Mouse (Mus musculus): ENCODE measurements around the gene Kcnh5.

The Kcnh5 gene

DNA sequence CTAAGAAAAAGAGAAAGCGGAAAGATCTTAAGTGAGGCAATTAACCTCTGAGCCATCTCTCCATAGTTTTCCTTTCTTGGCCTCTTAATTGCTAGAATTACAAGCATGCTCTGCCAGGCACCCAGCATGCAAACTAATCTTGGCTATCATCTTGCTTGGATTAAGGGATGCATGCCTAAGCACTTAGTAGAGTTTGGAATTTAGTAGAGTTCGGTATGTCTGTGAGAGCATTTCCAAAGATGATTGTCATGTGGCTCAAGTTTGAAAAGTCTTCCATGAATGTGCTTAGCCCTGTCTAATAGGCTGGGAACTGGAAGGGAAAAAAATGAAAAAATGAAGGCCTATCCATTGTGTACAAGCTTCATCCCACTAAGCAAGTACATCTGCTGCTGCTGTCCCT is 224.5 kb downstream of the Kcnh5 start:
- DNase-seq (ENCODE audit: low read depth), result no peak

DNA sequence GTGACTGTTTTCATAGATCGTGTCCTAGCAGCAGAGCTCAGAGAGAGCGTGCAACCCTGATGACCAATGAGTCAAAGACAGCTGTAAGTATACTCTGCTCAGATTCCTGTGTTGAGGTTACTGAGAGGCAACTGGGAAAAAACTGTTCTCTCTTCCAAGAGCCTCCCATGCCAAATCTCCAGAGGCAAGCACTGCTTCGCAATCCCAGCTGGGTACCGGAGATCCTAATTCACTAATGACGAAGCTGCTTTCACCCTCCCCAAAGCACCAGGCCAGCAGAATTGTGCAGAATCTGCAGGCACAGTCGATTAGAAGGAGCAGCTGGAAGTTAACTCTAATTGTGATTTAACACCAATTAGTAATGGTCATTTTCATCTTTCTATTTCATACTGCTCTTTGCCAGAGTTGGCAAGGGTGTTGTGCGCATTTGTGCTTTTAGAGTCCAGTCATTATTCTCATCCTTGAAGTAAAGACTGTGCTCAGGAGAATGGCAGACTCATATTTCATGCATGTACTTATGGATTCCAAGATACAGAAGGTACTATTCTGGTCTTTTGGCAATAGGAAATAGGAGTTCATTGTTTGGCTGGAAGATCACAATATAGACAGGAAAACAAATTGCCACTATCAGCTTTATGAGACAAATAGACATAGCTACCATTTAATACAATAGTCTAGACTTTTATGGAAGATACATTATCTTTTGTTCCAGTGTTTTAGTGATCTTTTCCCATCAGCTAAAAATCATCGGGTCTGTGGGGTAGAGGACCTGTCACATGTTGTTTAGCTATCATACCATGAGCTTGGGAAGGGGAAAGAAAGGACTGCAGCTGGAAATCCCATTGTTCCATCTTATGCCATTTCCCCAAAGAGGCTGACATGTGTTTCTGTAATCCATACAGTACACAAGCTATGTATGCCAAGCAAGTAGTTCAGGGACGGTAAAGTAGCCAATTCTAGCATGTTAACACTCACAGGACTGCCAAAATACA is 225.7 kb downstream of the Kcnh5 start:
- DNase-seq (ENCODE audit: low read depth), result no peak

GRCm38 (mm10) chr12:74901331-74901730 is 275.8 kb downstream of the Kcnh5 start:
- DNase-seq (ENCODE audit: low read depth), result no peak

- DNase-seq (ENCODE audit: low read depth), result no peak
Measured at GRCm38 (mm10) chr12:74900777-74901176, 276.4 kb downstream of the Kcnh5 start.

- no peak for DNase-seq (ENCODE audit: low read depth)
Measured at GRCm38 (mm10) chr12:74899055-74899454, 278.1 kb downstream of the Kcnh5 start.

DNA sequence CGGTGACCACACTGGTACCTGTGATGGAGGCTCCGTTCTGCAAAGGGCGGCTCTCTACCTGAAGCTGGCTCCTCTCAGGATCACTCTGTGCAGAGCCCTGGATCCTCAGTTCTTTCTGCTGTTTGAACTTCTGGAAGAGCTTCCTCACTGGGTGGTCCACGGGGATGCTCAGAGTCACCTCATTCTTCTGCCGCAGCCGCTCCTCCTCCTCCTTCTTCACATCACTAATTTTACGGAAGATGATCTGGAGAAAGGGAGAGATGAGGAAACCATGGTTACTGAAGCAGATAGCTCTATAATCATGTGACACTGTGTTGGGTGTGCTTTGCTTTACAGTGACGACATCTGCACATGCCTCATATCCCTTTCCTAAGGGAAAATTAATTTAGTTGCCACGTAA is 278.9 kb downstream of the Kcnh5 start:
- DNase-seq (ENCODE audit: low read depth), result no peak

GRCm38 (mm10) chr12:74894870-74895423 is 282.2 kb downstream of the Kcnh5 start:
- DNase-seq (ENCODE audit: low read depth), result no peak

- no peak for DNase-seq (ENCODE audit: low read depth)
Measured at GRCm38 (mm10) chr12:74889419-74889818, 287.7 kb downstream of the Kcnh5 start.

GRCm38 (mm10) chr12:74887064-74887463 is 290.1 kb downstream of the Kcnh5 start:
- DNase-seq (ENCODE audit: low read depth), result no peak

DNA sequence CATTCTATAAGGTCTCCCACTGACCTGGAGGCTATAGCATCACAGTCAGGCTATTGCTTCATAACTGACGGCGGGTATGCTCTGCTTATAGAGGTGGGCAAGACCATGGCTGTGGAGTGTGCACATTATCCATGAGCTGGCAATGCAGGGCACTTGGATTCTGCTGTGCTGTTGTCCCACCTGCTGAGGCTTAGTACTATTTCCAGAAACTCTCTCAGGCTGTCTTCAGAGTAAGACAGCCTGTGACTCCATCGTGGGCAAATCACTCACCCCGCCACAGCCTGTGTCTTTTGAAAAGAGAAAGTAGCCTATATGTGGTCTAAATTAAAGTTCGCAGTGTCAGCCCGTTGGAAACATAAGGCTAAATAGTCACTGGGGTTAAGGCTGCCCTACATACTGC is 295.8 kb downstream of the Kcnh5 start:
- DNase-seq (ENCODE audit: low read depth), result no peak

DNA sequence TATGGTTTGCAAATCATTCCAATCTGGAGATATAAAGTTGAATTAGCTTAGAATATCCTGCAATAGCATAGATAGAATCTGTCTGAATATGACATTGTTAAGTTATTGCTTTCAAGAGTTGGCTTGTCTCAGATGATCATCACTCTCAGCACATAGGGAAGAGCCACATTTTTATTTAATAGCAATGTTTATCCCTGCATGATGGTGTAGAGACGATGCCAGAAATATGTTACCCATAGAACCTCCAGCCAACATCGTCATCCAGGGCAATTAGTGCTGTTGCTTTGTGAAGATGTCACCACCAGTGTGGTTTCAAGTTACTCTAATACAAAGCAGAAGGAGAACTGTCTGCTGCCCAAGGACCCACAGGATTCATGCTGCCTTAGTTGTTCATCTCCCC is 321.5 kb downstream of the Kcnh5 start:
- DNase-seq (ENCODE audit: low read depth), result no peak

DNA sequence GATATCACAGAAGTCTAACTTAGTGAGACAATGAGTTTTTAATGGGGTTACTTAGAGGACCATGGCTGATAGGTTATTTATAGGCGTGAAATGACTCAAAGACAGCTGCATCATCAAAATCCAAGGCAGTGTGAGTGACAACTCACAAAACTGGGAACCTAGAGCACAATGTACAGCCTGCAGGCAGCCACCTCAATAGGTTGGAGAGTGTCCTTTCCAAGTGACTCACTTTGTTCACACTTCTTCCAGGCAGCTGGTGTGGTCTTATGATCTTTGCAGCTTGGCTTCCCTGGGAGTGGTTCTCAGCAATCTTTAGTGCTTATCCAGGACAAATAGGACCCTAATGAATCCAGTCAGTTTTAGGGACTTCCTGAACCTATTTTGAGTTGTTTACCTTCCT is 322.9 kb downstream of the Kcnh5 start:
- DNase-seq (ENCODE audit: low read depth), result no peak

- no peak for DNase-seq (ENCODE audit: low read depth)
Measured at GRCm38 (mm10) chr12:74850323-74850722, 326.8 kb downstream of the Kcnh5 start.

GRCm38 (mm10) chr12:74849912-74850311 is 327.2 kb downstream of the Kcnh5 start:
- no peak for DNase-seq (ENCODE audit: low read depth)

GRCm38 (mm10) chr12:74848611-74849347 is 328.4 kb downstream of the Kcnh5 start:
- no peak for DNase-seq (ENCODE audit: low read depth)

Measured in c-Kit-positive CD71-positive TER-119-negative erythroid progenitor cells, embryonic 14.5 days (primary cell).